Mouse (Mus musculus): ENCODE measurements around the gene Mvb12b. TPM values are rescaled to one million over a fixed set of nuclear protein-coding genes. Genes with fewer than 3 reads are reported as not detected.

Gene Mvb12b
- total and polyA plus RNA-seq, 2 experiments from 2014 or later, result 82.8 to 141 TPM

DNA sequence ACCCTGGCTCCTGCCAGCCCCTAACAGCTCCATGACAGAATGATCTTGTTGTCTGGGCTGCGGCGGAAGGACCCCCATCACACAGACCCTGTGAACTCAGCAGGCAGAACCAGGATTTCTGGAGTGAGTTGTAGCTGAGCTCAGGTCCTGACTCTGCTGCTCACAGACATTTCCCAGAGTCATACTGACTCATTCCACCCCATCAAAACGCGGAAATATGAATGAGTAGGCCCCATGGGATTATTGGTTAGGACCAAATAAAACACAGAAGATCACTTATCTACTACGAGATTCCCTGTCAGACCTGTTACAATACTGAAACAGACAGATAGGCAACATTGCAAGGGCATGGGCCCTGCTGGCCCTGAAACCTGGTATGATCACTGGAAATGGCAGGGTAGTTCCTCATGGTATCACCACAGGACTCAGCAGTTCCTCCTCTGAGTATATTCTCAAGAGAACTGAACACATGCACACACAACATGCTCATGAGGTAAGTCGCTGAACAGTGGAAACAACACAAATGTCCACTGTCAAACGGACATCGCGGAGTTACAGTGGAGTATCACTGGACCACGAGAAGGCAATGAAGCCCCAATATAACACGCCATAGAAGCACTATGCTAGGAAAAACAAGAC, 40.4 kb downstream of the Mvb12b start:
- no peak overlapping the region for H3K9ac ChIP-seq
- no peaks in the 10 kb centered on the region for H3K27me3 ChIP-seq (ENCODE audit: insufficient read depth, low read length)
- no peaks in the 10 kb centered on the region for H3K9me3 ChIP-seq (ENCODE audit: low read length)
- no peak overlapping the region for H3K4me2 ChIP-seq (ENCODE audit: low read depth)
- ATAC-seq (no peak), DNase-seq (no peak)
- peak overlapping the region; percentile 15; the same call in 1 of the 2 replicates for H3K27ac ChIP-seq (ENCODE audit: low read depth, low read length)
- H3K4me1 ChIP-seq (ENCODE audit: insufficient read depth), result no peaks in the 10 kb centered on the region; the same call in 1 of the 2 replicates
- no peak overlapping the region for H3K4me3 ChIP-seq (ENCODE audit: low read depth, low read length)
- TF ChIP-seq CTCF (IDR thresholded peaks at IDR 0.05; ENCODE audit: low read depth), result no peak
- WGBS, result 85% methylated on average over 11 of the region's 11 CpGs
- peaks cover 7% of the 10 kb centered on the region; the same call in 1 of the 2 replicates for H3K36me3 ChIP-seq (ENCODE audit: insufficient read depth)

DNA sequence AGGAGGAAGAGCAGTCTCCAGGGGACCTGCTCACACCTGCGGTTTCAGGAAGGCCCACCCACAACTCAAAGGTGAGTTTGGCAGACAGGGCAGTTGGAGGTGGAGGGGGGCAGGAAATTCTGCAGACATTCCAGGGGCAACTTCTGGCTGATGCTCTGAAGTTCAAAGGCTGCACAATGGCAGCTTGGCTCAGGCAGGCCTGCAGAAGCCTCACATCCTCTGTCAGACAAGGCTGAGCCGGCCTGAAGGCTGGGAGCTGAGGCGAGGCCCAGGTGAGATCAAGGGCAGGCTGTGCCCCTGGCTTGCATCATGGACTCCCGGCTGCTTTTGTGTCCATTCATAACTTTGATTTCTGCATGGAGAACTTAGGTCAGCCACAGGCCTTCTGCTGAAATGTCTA, 41.1 kb downstream of the Mvb12b start:
- Histone ChIP-seq H3K36me3 (ENCODE audit: insufficient read depth) (peaks cover 7% of the 10 kb centered on the region; the same call in 1 of the 2 replicates), H3K9ac (no peak overlapping the region), H3K9me3 (ENCODE audit: low read length) (no peaks in the 10 kb centered on the region), H3K4me1 (ENCODE audit: insufficient read depth) (no peaks in the 10 kb centered on the region; the same call in 1 of the 2 replicates), H3K4me2 (ENCODE audit: low read depth) (no peak overlapping the region), H3K27me3 (ENCODE audit: insufficient read depth, low read length) (no peaks in the 10 kb centered on the region), H3K4me3 (ENCODE audit: low read depth, low read length) (no peak overlapping the region), H3K27ac (ENCODE audit: low read depth, low read length) (peak overlapping the region; percentile 15; the same call in 1 of the 2 replicates)
- ATAC-seq (no peak), DNase-seq (no peak)
- 48% methylated on average over 4 of the region's 4 CpGs for WGBS
- no peak for TF ChIP-seq CTCF (IDR thresholded peaks at IDR 0.05; ENCODE audit: low read depth)

DNA sequence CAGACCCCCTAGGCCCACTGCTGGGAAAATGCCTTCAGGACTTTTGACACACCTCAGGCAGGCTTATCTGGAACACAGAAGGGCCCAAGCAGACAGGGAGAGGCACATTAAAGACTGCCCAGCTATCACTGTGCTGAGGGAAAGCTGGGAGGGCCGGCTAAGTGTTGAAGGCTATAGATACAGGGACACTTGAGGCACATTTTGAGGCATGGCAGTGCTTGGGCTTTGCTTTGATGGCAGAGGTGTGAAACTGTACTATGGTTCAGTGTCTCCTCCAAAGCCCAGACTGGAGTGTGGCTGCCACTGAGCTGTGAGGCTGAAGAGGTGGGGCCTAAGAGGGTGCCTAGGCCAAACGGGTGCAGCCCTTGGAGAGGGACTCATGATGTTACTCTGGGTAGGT, 44.1 kb downstream of the Mvb12b start:
- no peaks in the 10 kb centered on the region; the same call in 1 of the 2 replicates for H3K4me1 ChIP-seq (ENCODE audit: insufficient read depth)
- no peak for DNase-seq

DNA sequence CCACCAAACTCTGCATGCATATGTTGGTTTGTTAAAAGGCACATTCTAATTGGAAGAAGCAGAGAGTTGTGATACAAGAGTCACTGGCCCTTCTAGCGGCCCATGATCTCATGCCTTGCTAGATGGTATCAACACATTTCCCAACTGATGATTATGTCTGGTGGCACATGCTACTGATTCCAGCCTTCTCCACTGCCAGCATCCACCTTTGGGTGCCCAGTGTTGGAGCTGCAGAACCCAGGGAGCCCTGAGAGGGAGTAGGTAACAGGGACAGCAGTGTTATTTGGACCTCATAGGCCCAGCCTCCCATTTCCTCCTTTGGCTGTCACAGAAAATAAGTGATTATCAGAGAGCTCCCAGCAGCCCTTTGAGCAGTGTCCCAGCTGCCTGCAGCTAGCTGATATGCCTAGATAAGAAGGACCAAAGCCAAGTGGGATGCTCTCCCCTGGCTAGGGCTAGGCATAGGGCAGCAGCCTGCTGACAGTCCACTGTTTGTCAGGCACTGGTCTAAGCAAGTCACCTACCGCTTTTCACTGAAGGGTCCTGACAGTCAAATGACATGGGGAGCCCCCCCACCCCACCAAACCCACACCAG, 44.7 kb downstream of the Mvb12b start:
- ATAC-seq (no peak), DNase-seq (no peak)
- H3K27me3 ChIP-seq (ENCODE audit: insufficient read depth, low read length), result no peaks in the 10 kb centered on the region
- no peak overlapping the region for H3K9ac ChIP-seq
- H3K9me3 ChIP-seq (ENCODE audit: low read length), result no peaks in the 10 kb centered on the region
- H3K4me2 ChIP-seq (ENCODE audit: low read depth), result no peak overlapping the region
- H3K4me3 ChIP-seq (ENCODE audit: low read depth, low read length), result no peak overlapping the region
- peaks cover 13% of the 10 kb centered on the region; the same call in 1 of the 2 replicates for H3K36me3 ChIP-seq (ENCODE audit: insufficient read depth)
- no peaks in the 10 kb centered on the region; the same call in 1 of the 2 replicates for H3K4me1 ChIP-seq (ENCODE audit: insufficient read depth)
- no peak for TF ChIP-seq CTCF (IDR thresholded peaks at IDR 0.05; ENCODE audit: low read depth)
- WGBS, result 92% methylated on average over 2 of the region's 2 CpGs
- no peak overlapping the region for H3K27ac ChIP-seq (ENCODE audit: low read depth, low read length)

More for the DNA sequence above, 44.1 kb downstream of the Mvb12b start:
- H3K27me3 ChIP-seq (ENCODE audit: insufficient read depth, low read length), result no peaks in the 10 kb centered on the region
- WGBS, result 80% methylated on average over 2 of the region's 2 CpGs
- no peak overlapping the region for H3K4me2 ChIP-seq (ENCODE audit: low read depth)
- TF ChIP-seq CTCF (IDR thresholded peaks at IDR 0.05; ENCODE audit: low read depth), result no peak
- no peak overlapping the region for H3K27ac ChIP-seq (ENCODE audit: low read depth, low read length)
- no peaks in the 10 kb centered on the region for H3K9me3 ChIP-seq (ENCODE audit: low read length)
- peaks cover 9% of the 10 kb centered on the region; the same call in 1 of the 2 replicates for H3K36me3 ChIP-seq (ENCODE audit: insufficient read depth)
- H3K4me3 ChIP-seq (ENCODE audit: low read depth, low read length), result no peak overlapping the region
- ATAC-seq, result no peak
- H3K9ac ChIP-seq, result no peak overlapping the region

DNA sequence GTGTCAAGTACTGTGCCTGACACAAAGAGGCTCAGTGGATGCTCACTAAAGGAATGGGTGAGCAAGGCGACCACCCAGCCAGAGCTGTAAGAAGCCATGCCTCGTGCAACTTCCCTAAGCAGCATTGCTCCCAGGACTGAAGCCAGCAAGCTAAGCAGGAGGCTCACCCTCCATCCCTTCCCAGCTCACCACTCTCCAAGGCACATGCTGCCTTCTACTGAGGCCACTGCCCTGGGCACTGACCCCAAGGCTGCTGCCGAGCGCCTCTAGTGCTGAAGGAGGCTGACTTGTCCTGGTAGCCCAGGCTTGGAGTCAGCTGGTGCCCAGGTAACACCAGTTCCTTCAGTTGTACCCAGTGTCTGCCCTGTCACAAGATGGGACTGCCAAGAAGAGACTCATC, 45.8 kb downstream of the Mvb12b start:
- no peak overlapping the region for H3K4me3 ChIP-seq (ENCODE audit: low read depth, low read length)
- no peak overlapping the region for H3K27ac ChIP-seq (ENCODE audit: low read depth, low read length)
- H3K9ac ChIP-seq, result no peak overlapping the region
- no peak overlapping the region for H3K4me2 ChIP-seq (ENCODE audit: low read depth)
- TF ChIP-seq CTCF (IDR thresholded peaks at IDR 0.05; ENCODE audit: low read depth), result no peak
- H3K9me3 ChIP-seq (ENCODE audit: low read length), result no peaks in the 10 kb centered on the region
- ATAC-seq (no peak), DNase-seq (no peak)
- H3K27me3 ChIP-seq (ENCODE audit: insufficient read depth, low read length), result no peaks in the 10 kb centered on the region
- H3K36me3 ChIP-seq (ENCODE audit: insufficient read depth), result peaks cover 13% of the 10 kb centered on the region; the same call in 1 of the 2 replicates
- 86% methylated on average over 4 of the region's 4 CpGs for WGBS
- no peaks in the 10 kb centered on the region; the same call in 1 of the 2 replicates for H3K4me1 ChIP-seq (ENCODE audit: insufficient read depth)

DNA sequence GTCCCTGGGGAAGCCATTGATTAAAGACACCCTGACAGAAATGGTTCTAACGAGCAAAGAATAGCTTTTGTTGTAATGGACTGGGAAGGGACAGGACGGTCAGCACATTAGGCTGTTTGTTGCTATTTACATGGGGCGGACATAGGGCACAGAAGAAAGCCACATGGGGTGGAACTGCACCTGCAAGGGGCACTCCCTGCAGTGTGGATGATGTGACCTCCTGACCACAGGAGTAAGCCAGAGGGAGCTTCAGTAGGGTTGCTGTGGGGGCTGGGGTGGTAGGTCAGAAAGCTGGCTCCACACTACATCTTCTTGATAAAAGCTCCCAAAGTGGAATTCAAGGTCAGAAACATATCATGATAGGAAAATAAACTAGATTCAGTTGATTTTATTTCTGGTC, 47.3 kb downstream of the Mvb12b start:
- DNase-seq (no peak), ATAC-seq (no peak)
- Histone ChIP-seq H3K4me3 (ENCODE audit: low read depth, low read length) (no peak overlapping the region), H3K4me2 (ENCODE audit: low read depth) (no peak overlapping the region), H3K9me3 (ENCODE audit: low read length) (no peaks in the 10 kb centered on the region), H3K4me1 (ENCODE audit: insufficient read depth) (no peaks in the 10 kb centered on the region), H3K27me3 (ENCODE audit: insufficient read depth, low read length) (no peaks in the 10 kb centered on the region), H3K27ac (ENCODE audit: low read depth, low read length) (no peak overlapping the region), H3K9ac (no peak overlapping the region), H3K36me3 (ENCODE audit: insufficient read depth) (peaks cover 13% of the 10 kb centered on the region; the same call in 1 of the 2 replicates)
- no peak for TF ChIP-seq CTCF (IDR thresholded peaks at IDR 0.05; ENCODE audit: low read depth)
- WGBS, result 49% methylated on average over 3 of the region's 3 CpGs

DNA sequence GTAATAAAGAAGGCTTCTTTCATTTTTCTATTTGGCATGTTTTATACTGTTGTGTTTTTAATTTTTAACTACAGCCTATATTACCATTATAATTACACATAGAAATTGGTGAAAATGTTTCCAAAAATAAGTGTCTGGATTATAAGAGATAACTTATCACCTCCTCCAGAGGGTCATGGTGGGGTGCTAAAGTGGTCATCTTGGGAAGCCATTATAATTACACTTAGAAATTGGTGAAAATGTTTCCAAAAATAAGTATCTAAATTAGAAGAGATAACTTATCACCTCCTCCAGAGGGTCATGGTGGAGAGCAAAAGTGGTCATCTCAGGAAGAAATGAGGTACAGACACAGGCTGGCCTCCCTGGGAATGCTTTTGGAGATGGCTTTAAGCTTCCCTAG, 48.5 kb downstream of the Mvb12b start:
- Histone ChIP-seq H3K27ac (ENCODE audit: low read depth, low read length) (no peak overlapping the region), H3K36me3 (ENCODE audit: insufficient read depth) (peaks cover 11% of the 10 kb centered on the region), H3K9ac (no peak overlapping the region), H3K4me2 (ENCODE audit: low read depth) (no peak overlapping the region), H3K4me1 (ENCODE audit: insufficient read depth) (no peaks in the 10 kb centered on the region), H3K4me3 (ENCODE audit: low read depth, low read length) (no peak overlapping the region), H3K27me3 (ENCODE audit: insufficient read depth, low read length) (no peaks in the 10 kb centered on the region), H3K9me3 (ENCODE audit: low read length) (no peaks in the 10 kb centered on the region)
- ATAC-seq, result no peak
- TF ChIP-seq CTCF (IDR thresholded peaks at IDR 0.05; ENCODE audit: low read depth), result no peak
- DNase-seq, result no peak

Measured in forebrain, postnatal 0 days (tissue).